Mouse (Mus musculus): ENCODE measurements around the gene Kit.

The Kit gene

GRCm38 (mm10) chr5:75574852-75575566, at the start of gene Kit:
TSS of gene Kit (plus strand) at chr5:75574916.
- DNase-seq (ENCODE audit: low spot score in 2 of 2) = peak; percentile 46 to 53

DNA sequence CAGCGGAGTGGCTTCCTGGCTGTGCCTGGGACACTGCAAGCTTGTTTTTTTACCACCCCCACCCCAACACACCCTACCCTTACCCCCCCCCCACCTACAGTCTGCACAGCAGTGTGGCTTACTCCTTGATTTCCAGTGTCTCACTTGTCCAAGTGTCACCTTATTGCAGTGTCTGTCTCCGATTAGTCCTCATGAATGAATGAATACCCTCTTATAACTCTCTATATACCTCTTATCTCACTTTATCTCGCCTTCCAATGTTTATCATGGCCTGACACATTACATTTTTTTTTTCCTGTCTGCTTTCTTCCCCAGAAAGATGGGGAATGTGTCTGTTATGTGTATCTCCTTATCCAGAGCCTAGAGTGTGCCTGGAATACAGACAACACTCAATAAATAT, 38.6 kb upstream of the Kit start:
- DNase-seq (ENCODE audit: low spot score in 2 of 2) = no peak

DNA sequence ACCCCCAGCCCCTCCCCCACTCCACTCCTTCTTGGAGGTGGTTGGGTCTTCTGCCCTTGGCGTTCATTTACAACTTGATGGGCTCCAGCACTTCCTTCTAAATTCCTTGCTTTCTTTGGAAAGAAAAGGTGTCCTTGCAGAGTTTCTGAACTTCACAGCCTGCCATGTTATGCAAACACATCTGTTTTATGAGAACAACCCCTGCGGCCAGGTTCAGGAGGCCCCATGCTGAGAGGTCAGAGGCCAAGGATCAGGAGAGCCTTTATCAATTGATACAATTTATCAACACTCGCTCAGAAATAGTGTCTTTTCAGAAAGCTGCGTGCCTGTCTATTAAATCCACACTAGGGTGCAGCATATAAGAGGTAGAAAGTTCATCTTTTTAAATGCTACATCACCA, 37.0 kb upstream of the Kit start:
- DNase-seq (ENCODE audit: low spot score in 2 of 2) = no peak

DNA sequence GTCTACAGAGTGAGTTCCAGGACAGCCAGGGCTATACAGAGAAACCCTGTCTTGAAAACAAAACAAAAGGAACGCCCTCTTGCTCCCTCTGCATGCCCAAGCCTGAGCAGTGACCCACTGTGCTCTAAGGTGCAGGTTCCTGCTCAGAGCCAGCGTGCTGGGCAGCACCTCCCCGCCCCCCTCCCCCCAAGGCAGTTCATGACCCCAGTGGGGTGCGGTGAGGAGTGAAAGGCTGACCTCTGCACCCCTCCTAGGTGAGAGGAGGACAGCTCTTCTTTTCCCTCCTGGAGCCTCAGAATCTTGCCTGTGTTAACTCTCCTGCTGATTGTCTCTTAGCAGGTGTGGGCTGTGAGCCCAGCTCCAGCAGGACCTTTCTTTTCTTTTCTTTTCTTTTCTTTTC, 36.3 kb upstream of the Kit start:
- no peak for DNase-seq (ENCODE audit: low spot score in 2 of 2)

GRCm38 (mm10) chr5:75539098-75539497, 35.6 kb upstream of the Kit start:
- DNase-seq (ENCODE audit: low spot score in 2 of 2) = no peak

- no peak for DNase-seq (ENCODE audit: low spot score in 2 of 2)
These were observed 31.0 kb upstream of the Kit start for GRCm38 (mm10) chr5:75543757-75544156.

- DNase-seq (ENCODE audit: low spot score in 2 of 2) = no peak
These were observed 30.0 kb upstream of the Kit start for GRCm38 (mm10) chr5:75544472-75545264.

GRCm38 (mm10) chr5:75545265-75545643, 29.5 kb upstream of the Kit start:
- DNase-seq (ENCODE audit: low spot score in 2 of 2) = no peak

- peak in 1 of 2 experiments; percentile 16 for DNase-seq (ENCODE audit: low spot score in 2 of 2)
These were observed 21.7 kb upstream of the Kit start for GRCm38 (mm10) chr5:75553021-75553420.

DNA sequence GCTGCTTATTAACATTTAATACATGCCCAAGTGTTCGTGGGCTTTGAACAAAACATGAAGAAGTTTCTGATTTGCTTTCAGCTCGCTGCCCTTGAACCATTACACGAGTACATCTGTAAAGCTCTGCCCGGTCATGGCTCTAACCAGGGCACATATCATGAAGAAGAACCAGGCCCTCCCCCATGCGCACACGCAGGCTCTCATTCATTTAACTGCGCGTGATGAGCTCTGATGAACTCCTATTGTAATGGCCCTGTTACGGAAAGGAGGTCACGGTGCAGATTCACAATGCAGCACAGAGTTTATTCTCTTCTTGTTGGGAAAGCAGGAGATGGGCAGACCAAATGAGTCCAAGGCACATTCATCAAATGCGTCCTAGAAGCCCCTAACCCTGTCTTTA, 17.1 kb upstream of the Kit start:
- no peak for DNase-seq (ENCODE audit: low spot score in 2 of 2)

- no peak for DNase-seq (ENCODE audit: low spot score in 2 of 2)
These were observed 15.4 kb upstream of the Kit start for GRCm38 (mm10) chr5:75559291-75559690.

DNA sequence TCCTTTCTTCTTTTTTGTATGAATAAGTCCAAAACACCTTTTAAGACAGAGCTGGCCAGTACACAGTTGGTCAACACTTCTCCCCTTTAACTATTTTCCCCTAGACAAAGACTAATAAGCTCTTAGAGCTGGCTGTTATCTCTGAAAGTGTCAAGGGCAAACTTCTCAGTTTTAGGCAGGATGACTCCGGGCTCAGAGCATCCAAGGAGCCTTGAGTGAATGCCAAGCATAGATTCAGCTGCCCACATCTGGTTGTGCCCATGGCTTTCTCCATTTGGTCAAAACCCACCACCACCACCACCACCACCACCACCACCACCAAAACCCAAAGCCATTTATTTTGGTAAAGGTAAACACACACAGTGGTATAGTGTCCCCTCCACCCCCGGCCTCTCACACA, 13.5 kb upstream of the Kit start:
- DNase-seq (ENCODE audit: low spot score in 2 of 2) = no peak

- DNase-seq (ENCODE audit: low spot score in 2 of 2) = peak in 1 of 2 experiments; percentile 8
These were observed 415 bp upstream of the Kit start for GRCm38 (mm10) chr5:75574151-75574851.

DNA sequence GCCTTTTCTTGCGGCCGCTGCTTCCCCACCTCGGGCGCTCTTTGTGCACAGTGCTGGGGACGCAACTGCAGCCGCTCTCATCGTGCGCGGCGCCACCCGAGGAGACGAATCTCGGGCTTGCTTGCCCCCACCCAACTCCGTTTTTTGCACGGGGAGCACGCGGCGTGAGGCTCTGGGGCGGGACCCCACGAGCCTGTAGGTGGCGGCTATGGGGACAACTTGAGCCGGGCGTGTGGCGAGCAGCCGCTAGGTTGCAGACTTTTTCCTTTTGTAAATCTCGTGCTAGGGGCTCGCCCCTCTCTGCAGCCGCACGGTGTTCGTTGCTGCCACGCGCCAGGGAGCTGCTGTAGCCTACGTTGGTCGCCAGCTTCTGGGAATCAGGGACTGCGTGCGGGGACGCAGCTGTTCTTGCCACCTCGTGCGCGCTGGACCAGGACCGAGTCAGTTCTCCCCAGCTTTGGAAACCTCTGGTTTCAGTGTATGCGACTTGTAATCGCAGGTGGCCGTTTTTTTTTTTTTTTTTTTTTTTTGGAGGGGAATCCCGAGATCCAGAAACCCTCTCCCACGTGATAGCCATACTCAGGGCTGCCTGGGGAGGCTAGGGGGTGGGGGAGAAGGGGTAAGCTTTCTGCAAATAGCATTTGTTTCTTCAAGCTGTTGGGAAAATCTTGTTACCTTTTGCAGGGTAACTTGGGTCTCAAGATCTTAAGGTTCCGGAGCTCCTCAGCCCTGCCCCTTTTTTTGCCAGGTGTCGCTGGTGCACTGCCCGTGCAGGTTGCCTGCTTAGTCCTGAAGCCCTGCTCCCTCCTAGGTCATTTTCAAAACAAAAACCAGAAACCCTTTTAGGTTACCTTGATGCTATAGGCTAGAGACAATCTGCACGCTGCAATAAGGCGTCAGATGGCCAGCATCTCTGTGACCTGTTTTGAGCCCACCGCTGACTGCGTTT, 1.1 kb downstream of the Kit start:
- peak; percentile 44 to 49 for DNase-seq (ENCODE audit: low spot score in 2 of 2)

DNA sequence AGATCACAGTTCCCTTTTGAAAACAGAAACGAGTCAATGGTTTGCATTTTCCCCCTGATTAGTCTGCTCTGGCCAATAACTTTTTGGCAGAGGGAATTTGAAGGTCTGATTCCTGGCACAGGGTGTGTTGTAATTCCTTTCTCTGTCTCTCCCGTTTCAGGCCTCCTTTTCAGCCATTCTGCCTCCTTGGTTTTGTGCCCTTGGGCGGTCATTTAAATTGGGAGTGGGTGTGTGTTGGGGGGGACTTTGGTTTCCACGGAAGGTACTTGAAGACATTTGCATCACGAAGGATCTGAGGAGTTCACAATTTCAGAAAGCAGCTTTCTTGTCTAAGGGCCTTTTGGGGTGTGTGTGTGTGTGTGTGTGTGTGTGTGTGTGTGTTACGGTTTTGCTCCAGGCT, 2.0 kb downstream of the Kit start:
- DNase-seq (ENCODE audit: low spot score in 2 of 2) = no peak

DNA sequence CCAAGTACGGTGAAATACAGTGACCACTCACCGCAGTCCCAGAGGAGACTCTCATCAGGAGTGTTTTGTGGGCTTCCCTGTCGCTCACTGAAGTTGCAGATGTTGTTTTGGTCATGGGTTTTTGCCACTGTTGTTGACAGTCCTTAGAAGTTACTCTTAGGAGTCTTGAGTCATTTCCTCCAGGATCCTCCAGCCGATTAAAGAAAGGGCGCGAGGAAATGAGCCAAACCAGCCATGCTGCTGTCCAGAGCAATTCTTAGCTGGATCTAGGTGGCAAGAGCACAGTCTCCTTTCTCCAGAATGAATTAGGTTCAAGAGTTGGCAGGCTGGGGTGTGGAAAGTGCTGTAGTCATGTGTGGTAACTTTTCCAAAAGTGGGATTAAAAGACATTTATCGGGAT, 3.4 kb downstream of the Kit start:
- no peak for DNase-seq (ENCODE audit: low spot score in 2 of 2)

DNA sequence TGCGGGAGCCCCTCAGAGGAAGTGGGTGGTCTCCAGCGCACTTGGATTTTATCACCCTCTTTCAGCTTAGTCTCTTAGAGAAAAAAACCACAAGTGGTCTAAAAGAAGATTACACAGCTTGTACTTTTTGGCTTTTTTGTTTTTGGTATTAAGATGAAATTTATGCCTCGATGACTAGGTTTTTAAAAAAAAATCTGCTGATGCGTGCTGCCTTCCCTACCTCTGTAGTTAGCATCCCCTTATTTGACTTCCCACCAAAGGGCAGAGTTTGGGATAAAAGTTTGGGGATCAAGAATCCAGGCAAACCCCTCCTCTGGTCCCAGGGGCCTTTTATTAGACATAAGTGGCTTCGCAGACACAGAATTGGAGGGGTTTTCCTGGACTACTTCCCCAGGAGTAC, 4.5 kb downstream of the Kit start:
- DNase-seq (ENCODE audit: low spot score in 2 of 2) = no peak

GRCm38 (mm10) chr5:75579646-75580268, 5.0 kb downstream of the Kit start:
- no peak for DNase-seq (ENCODE audit: low spot score in 2 of 2)

DNA sequence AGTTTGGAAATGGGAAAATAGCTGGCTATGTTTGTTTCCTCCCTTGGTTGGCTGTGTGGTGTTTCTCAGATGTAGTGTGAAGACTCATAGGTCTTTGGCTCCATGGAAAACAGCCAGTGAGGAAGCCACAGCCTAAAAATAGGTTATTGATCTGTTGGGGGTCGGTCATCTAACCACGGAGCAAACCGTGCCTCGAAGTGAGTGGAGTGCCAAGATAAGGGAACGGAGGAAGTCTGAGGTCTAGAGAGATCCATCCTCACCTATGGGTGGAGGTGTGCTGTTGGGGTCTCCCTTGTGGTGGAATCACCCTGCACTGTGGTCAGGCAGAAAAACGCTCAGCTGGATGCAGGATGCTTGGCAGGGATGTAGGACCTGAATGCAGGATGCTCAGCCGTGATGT, 7.2 kb downstream of the Kit start:
- DNase-seq (ENCODE audit: low spot score in 2 of 2) = no peak

DNA sequence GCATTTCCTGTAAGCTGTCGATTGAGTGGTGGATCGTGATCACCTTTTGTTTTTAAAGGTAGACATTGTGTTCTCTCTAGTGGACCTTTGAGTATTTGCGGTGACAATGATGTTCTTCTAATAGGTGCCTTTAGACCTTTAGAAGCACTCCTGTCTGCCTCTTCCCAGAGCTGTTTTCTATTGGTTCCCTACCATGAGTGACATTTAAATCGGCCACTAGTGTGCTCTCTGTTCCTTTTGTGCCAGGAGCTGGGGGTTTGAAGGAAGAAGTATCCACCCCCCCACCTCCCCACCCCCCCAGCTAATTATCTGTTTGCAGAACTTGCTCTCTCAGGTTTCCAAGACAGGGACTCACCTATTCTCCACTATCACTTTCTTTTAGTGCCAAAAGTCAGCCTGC, 13.1 kb downstream of the Kit start:
- no peak for DNase-seq (ENCODE audit: low spot score in 2 of 2)

Measured in frontal cortex, postnatal 36 days (tissue).